Mouse (Mus musculus) embryonic facial prominence, embryonic 13.5 days (tissue): Measurements from ENCODE around the gene Adra1b. TPM values are rescaled to one million over a fixed set of nuclear protein-coding genes. Genes with fewer than 3 reads are reported as not detected.
A peak's percentile ranks its signal among the peaks of the same experiment; 100 is the strongest.

ENCODE experiments used
- ATAC-seq: fragments of 200-750 bp; cut with Nextera tagmentation; 2 replicates; pipeline ENCODE4 v1.8.0; 2017; ENCODE audit warnings: low read depth; ENCODE audit not compliant: insufficient number of reproducible peaks, insufficient read depth, low FRiP score, low TSS enrichment
- H3K27ac ChIP-seq: fragments of 300-500 bp; sonication (generic); 2 replicates; pipeline ENCODE4 v1.5.1; 2015; ENCODE audit warnings: moderate library complexity, mild to moderate bottlenecking, inconsistent platforms
- H3K27me3 ChIP-seq: fragments of 300-500 bp; sonication (generic); 2 replicates; pipeline ENCODE4 v1.6.1; 2015; ENCODE audit warnings: mild to moderate bottlenecking, inconsistent platforms
- H3K36me3 ChIP-seq: fragments of 300-500 bp; sonication (generic); 2 replicates; pipeline ENCODE4 v1.6.1; 2015; ENCODE audit warnings: mild to moderate bottlenecking, inconsistent platforms
- H3K4me1 ChIP-seq: fragments of 300-500 bp; sonication (generic); 2 replicates; pipeline ENCODE4 v1.6.1; 2015; ENCODE audit warnings: inconsistent platforms
- H3K4me2 ChIP-seq: fragments of 300-500 bp; sonication (generic); 2 replicates; pipeline ENCODE4 v1.6.1; 2015; ENCODE audit warnings: moderate library complexity, mild to moderate bottlenecking, inconsistent platforms
- H3K4me3 ChIP-seq: fragments of 300-500 bp; sonication (generic); 2 replicates; pipeline ENCODE4 v1.5.1; 2015; ENCODE audit warnings: mild to moderate bottlenecking, inconsistent platforms
- H3K9ac ChIP-seq: fragments of 300-500 bp; sonication (generic); 2 replicates; pipeline ENCODE4 v1.6.1; 2015; ENCODE audit warnings: mild to moderate bottlenecking, inconsistent platforms
- H3K9me3 ChIP-seq: fragments of 300-500 bp; sonication (generic); 2 replicates; pipeline ENCODE4 v1.6.1; 2016; ENCODE audit warnings: inconsistent platforms
- WGBS: fragments of 180-500 bp; shearing (Covaris S2); methylation state at CpG from one replicate; pipeline ENCODE4 v1.1.7; 2015; ENCODE audit warnings: mixed read lengths; 5-methylcytosine and 5-hydroxymethylcytosine counted together
- polyA plus RNA-seq: library from polyadenylated mRNA; unstranded; fragments of >200 nt; fragmentation: Nextera tagmentation; extraction: Ambion mirVana; gene quantifications from 2 replicates; pipeline ENCODE4 v1.2.1, GENCODE M21; 2015

Adra1b gene
- polyA plus RNA-seq, 1 experiment from 2014 or later = 1.3 TPM

DNA sequence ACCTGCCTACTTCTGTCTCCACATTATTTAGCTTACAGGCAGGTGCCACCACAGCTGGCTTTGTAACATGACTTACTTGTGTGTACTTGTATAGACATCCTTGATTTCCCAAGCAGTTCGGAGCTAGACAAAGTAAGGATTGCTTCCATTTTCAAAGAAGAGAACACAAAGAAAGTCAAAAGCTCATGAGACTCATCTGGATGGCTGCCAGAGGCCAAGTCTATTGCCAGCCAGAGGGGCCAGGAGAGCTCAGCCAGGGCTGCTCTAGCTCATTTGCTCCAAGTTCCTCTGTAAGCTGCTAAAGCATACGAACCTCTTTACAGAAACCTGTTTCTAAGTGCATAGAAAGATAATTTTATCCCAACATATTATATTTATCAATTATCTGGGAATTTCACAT lies 142.6 kb downstream of the Adra1b start:
- Histone ChIP-seq H3K4me3 (no peak overlapping the region), H3K4me2 (no peak overlapping the region), H3K4me1 (no peaks in the 10 kb centered on the region), H3K27ac (no peak overlapping the region), H3K9me3 (no peaks in the 10 kb centered on the region), H3K36me3 (no peaks in the 10 kb centered on the region), H3K9ac (no peak overlapping the region), H3K27me3 (peaks cover 10% of the 10 kb centered on the region)
- WGBS = 64% methylated on average over 2 of the region's 2 CpGs
- no peak for ATAC-seq

DNA sequence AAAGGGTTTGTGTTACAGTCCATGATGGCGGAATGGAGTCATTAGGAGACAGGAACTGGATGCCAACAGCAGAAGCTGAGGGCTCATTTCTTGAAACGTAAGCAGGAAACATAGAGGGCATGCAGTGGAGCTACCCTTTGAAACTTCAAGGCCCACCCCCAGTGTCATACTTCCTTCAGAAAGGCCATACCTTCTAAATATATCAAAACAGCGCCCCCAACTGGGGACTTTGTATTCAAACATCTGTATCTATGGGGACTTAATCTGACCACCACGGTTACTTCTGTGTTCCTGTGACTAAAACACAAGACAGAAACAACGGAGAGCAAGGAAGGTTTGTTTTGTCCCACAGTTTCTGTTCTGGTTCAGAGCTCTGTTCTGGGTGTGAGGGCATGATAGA lies 145.6 kb downstream of the Adra1b start:
- Histone ChIP-seq H3K4me1 (no peaks in the 10 kb centered on the region), H3K36me3 (no peaks in the 10 kb centered on the region), H3K9ac (no peak overlapping the region), H3K9me3 (no peaks in the 10 kb centered on the region), H3K27me3 (peaks cover 10% of the 10 kb centered on the region; the same call in 1 of the 2 replicates), H3K4me2 (no peak overlapping the region), H3K4me3 (no peak overlapping the region), H3K27ac (no peak overlapping the region)
- WGBS = 63% methylated on average over 5 of the region's 5 CpGs
- no peak for ATAC-seq

DNA sequence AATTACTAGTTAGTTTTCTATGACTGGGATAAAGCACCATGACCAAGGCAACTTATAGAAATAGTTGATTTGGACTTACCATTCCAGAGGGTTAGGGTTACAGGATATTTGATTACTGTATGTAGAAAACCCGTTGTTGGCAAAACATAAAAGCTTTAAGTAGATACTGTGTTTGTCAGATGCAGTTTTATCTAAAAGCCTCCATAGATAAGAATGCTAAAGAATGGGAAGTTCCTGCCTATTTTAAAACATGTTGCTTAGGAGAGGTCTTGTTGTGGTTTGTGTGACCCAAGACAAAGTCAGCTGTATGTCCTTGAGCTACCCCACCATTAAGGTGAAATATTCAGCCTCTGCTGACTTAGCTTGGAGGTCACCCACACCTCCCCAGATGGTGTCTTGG lies 146.4 kb downstream of the Adra1b start:
- Histone ChIP-seq H3K27me3 (peaks cover 10% of the 10 kb centered on the region; the same call in 1 of the 2 replicates), H3K4me1 (no peaks in the 10 kb centered on the region), H3K9ac (no peak overlapping the region), H3K4me3 (no peak overlapping the region), H3K4me2 (no peak overlapping the region), H3K27ac (no peak overlapping the region), H3K9me3 (no peaks in the 10 kb centered on the region), H3K36me3 (no peaks in the 10 kb centered on the region)
- WGBS = 70% methylated on average over 1 of the region's 1 CpGs
- no peak for ATAC-seq

DNA sequence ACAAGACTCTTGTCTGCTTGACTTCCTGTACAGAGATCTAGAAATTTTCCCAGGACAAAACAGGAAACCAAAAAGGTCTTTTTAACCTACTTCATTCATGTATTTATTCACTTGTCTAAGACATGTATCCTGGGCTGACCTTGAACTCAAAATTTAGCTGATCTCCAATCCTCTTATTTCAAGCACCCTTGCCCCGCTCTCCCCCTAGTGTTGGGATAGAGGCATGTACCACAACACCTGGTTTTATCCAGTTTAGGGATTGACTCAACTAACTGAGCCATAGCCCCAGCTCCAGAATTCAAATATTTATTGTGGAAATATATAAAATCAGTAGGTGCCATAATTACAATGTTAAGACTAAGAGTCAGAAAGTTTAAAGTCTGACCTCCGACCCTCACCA lies 149.5 kb downstream of the Adra1b start:
- peaks cover 8% of the 10 kb centered on the region for H3K4me1 ChIP-seq
- H3K4me3 ChIP-seq = no peak overlapping the region
- H3K36me3 ChIP-seq = no peaks in the 10 kb centered on the region
- no peak for ATAC-seq
- no peaks in the 10 kb centered on the region for H3K9me3 ChIP-seq
- H3K27me3 ChIP-seq = peaks cover 10% of the 10 kb centered on the region; the same call in 1 of the 2 replicates
- H3K27ac ChIP-seq = no peak overlapping the region
- WGBS = 63% methylated on average over 2 of the region's 2 CpGs
- H3K9ac ChIP-seq = no peak overlapping the region
- H3K4me2 ChIP-seq = no peak overlapping the region

DNA sequence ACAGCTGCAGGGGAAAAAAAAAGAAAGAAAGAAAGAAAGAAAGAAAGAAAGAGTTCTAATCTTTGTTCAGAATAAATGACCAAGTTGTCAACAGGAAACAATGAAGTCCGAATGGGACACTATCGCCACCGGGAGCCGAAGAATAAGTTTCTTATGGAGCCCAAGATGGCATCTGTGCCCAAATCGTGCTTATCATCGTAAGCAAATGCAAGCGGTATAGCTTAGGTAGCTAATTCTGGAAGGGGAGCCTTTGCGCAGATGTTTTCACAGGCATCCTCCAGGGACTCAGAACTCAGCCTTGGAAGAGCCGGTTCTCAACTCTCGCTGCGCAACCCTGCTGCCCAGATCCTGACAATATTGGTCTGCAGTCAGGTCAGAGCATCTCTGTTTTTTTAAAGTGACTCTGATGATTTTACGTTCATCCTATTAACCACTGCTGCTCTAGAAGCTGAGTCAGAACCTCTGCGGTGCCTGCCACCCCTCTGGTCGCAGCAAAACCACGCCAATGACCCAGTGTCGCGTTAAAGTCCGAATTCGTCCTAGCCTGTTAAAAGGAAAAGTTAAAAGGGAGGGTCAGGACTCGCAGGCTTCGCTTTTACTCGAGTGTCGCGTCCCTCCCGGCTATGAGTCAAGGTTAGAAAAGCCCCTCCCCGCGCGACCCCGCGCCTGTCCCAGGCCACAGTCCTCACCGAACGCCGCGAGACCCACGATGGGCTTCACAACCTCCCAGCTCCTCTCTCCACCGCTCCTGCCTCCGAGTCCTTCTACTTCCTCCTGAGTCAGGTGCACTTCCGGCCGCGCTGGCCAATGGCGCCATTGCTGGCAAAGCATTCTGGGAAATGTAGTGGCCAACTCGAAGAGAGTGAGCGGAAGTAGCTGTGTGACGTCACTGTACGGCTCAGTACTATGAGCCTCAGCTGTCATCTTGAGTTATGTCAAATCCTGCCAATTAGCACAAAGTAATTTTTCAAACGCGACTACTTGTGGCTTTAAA lies 153.5 kb downstream of the Adra1b start, which contains the start of gene Ttc1:
Gene Ttc1 (minus strand): TSS at position 776 of the 994 bp plus-strand sequence.
- H3K36me3 ChIP-seq = peaks cover 24% of the 10 kb centered on the region
- H3K4me2 ChIP-seq = peak within 1 kb of the TSS; percentile 92
- H3K27me3 ChIP-seq = no peaks in the 10 kb centered on the region
- peaks cover 9% of the 10 kb centered on the region for H3K4me1 ChIP-seq
- peak; percentile 96 for ATAC-seq
- WGBS = 4% methylated on average over 47 of the region's 47 CpGs
- no peaks in the 10 kb centered on the region for H3K9me3 ChIP-seq
- H3K9ac ChIP-seq = peak within 1 kb of the TSS; percentile 81
- no peak within 1 kb of the TSS for H3K27ac ChIP-seq
- peak within 1 kb of the TSS; percentile 79 for H3K4me3 ChIP-seq

DNA sequence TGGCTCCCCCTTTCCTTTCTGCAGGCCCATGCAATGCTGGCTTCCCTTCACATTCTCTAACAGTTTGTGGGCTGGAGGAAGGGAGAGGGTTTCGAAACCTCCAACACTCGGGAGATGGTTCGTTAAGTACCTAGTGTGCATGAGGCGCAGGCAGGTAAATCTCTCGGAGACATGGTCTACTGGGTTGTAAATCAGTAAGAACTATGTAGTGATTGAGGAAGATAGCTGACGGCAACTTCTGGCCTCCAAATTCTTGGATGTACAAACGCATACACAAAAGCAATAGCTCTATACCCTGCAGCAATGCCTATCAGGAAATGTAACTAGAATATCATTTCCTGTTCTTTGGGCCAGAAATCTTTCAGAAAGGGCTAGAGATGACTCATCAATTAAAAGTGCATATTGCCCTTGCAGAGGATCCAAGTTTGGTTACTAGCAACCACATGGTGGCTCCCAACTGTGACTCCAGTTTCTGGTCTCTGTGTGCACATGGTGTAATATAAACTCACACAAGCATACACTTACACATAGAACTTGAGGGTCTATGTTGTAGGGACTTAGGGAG lies 172.2 kb downstream of the Adra1b start:
- H3K36me3 ChIP-seq = peaks cover 44% of the 10 kb centered on the region

DNA sequence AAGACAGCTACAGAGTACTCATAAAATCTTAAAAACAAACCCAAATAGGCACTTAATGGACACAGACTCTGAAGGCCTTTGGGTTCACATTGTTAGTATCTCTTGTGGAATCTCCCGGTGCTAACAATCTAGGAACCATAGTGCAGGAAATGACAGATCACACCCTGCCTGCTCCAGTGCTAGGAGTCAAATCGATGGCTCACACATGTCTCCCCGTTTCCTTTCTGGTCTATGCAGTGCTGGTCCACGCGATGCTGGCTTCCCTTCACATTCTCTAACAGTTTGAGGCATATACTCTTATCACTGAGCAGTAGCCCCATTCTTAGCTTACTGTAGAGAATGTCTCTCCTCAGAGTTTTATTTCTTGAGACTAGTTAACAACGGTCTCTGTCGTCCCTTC lies 173.2 kb downstream of the Adra1b start:
- H3K36me3 ChIP-seq = peaks cover 40% of the 10 kb centered on the region
- H3K4me3 ChIP-seq = no peak overlapping the region
- no peak for ATAC-seq
- no peak overlapping the region for H3K4me2 ChIP-seq
- no peaks in the 10 kb centered on the region for H3K27me3 ChIP-seq
- H3K4me1 ChIP-seq = no peaks in the 10 kb centered on the region
- no peak overlapping the region for H3K9ac ChIP-seq
- no peaks in the 10 kb centered on the region for H3K9me3 ChIP-seq
- H3K27ac ChIP-seq = no peak overlapping the region
- 85% methylated on average over 7 of the region's 7 CpGs for WGBS

More for the DNA sequence above, 172.2 kb downstream of the Adra1b start:
- H3K4me3 ChIP-seq = no peak overlapping the region
- no peak overlapping the region for H3K27ac ChIP-seq
- ATAC-seq = no peak
- H3K4me1 ChIP-seq = no peaks in the 10 kb centered on the region
- no peak overlapping the region for H3K9ac ChIP-seq
- WGBS = 85% methylated on average over 7 of the region's 7 CpGs
- H3K4me2 ChIP-seq = no peak overlapping the region
- no peaks in the 10 kb centered on the region for H3K27me3 ChIP-seq
- H3K9me3 ChIP-seq = no peaks in the 10 kb centered on the region

Other genes with a start within 250 kb of the Adra1b start
- 30.3 and 30.4 TPM in 2 replicates for gene Pwwp2a, start 219.2 kb downstream of the Adra1b start, polyA plus RNA-seq
- gene Ttc1, start 153.2 kb downstream of the Adra1b start, polyA plus RNA-seq = 73.6 and 76.8 TPM in 2 replicates